Mouse (Mus musculus) ES-E14 (cell line): Measurements from ENCODE around the gene Gpatch8. TPM values are rescaled to one million over a fixed set of nuclear protein-coding genes. Genes with fewer than 3 reads are reported as not detected.

ENCODE experiments used
- DNase-seq: peaks from one replicate; pipeline ENCODE4 v3.0.0-alpha.2; 2013; ENCODE audit warnings: low read depth, low spot score
- H3K27ac ChIP-seq: 2 replicates; pipeline ENCODE4 v1.5.1; 2012; ENCODE audit warnings: low read depth, mild to moderate bottlenecking, low read length, moderate library complexity, mixed read lengths; ENCODE audit not compliant: poor library complexity, insufficient read depth, severe bottlenecking
- H3K36me3 ChIP-seq: 2 replicates; pipeline ENCODE4 v1.6.1; 2012; ENCODE audit warnings: mild to moderate bottlenecking, low read length, moderate library complexity, mixed read lengths; ENCODE audit not compliant: control insufficient read depth, poor library complexity, insufficient read depth, severe bottlenecking
- H3K4me1 ChIP-seq, 2 experiments: fragments of 150-350 bp in 1 of 2; sonication (generic) in 1 of 2; 2 replicates each; pipeline ENCODE4 v1.6.1; 2012; ENCODE audit warnings: low read length in 2 of 2, mild to moderate bottlenecking in 1 of 2, mixed read lengths in 1 of 2; ENCODE audit not compliant: control insufficient read depth in 2 of 2, insufficient read depth in 2 of 2, poor library complexity in 1 of 2
- H3K4me3 ChIP-seq, 2 experiments: fragments of 150-350 bp in 1 of 2; sonication (generic) in 1 of 2; 2 replicates each; pipeline ENCODE4 v1.5.1; 2012; ENCODE audit warnings: low read length in 2 of 2, low read depth in 1 of 2, mild to moderate bottlenecking in 1 of 2, mixed read lengths in 1 of 2; ENCODE audit not compliant: insufficient read depth in 1 of 2, poor library complexity in 1 of 2, severe bottlenecking in 1 of 2
- H3K9ac ChIP-seq: 2 replicates; pipeline ENCODE4 v1.6.1; 2012; ENCODE audit warnings: low read depth, mild to moderate bottlenecking, low read length, mixed read lengths; ENCODE audit not compliant: poor library complexity, insufficient read depth, severe bottlenecking
- H3K9me3 ChIP-seq: fragments of 150-350 bp; sonication (generic); 2 replicates; pipeline ENCODE4 v1.6.1; 2012; ENCODE audit warnings: low read depth, mild to moderate bottlenecking, low read length; ENCODE audit not compliant: control insufficient read depth, insufficient read depth
- CHD2 ChIP-seq: IDR thresholded peaks from 2 replicates; pipeline ENCODE4 v1.6.1; 2014; ENCODE audit warnings: mild to moderate bottlenecking, low read depth, low read length, inconsistent platforms
- HCFC1 ChIP-seq: IDR thresholded peaks from 2 replicates; pipeline ENCODE4 v1.6.1; 2012; ENCODE audit warnings: low read length, inconsistent platforms, borderline replicate concordance; ENCODE audit not compliant: insufficient read depth
- MAFK ChIP-seq: IDR thresholded peaks from 2 replicates; pipeline ENCODE4 v1.6.1; 2014; ENCODE audit warnings: mild to moderate bottlenecking, low read depth, low read length, inconsistent platforms; ENCODE audit not compliant: insufficient read depth
- ZC3H11A ChIP-seq: IDR thresholded peaks from 2 replicates; pipeline ENCODE4 v1.6.1; 2012; ENCODE audit warnings: low read depth, mild to moderate bottlenecking, inconsistent platforms, low read length, borderline replicate concordance
- ZNF384 ChIP-seq: IDR thresholded peaks from 2 replicates; pipeline ENCODE4 v1.6.1; 2012; ENCODE audit warnings: low read depth, low read length, inconsistent platforms
- in situ Hi-C, 2 experiments: fragments of 600-800 bp; cut with MboI; formaldehyde crosslinking; loops; one replicate each; pipeline ENCODE4 v1.15.1; 2025; ENCODE audit warnings: low sequenced_read_pairs in 2 of 2, inconsistent platforms in 1 of 2; ENCODE audit not compliant: unreplicated experiment in 2 of 2
- total RNA-seq: library from RNA; depleted of rRNA; stranded (reverse); fragments of 300-350 nt; gene quantifications from 2 replicates; pipeline ENCODE4 v1.2.3, GENCODE M21; 2012

Gpatch8 gene
- total RNA-seq, 1 experiment, result 22.9 TPM

DNA sequence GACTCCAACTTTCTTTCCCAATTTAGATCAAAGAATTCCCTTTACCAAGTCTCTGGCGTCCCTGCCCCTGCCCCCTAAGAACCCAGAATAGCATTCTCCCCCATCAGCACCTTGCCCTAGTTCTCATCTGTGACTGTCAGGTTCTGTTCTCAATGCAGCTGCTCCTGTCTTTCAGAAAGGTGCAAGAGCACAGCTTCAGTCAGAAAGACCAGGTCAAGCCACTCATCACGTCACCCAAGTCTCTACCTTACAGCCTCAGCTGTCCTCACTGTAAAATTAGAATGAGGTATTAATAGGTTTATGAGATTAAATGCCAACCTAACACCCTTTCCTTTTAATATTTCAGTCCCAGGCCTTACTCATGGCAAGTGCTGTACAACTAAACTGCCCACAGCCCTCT lies 63.0 kb downstream of the Gpatch8 start:
- Histone ChIP-seq H3K4me1 (peaks cover 0 to 7% of the 10 kb centered on the region in 2 experiments; a peak in 1 of 4 replicates), H3K27ac (no peak overlapping the region), H3K36me3 (peaks cover 8% of the 10 kb centered on the region), H3K4me3 (no peak overlapping the region), H3K9me3 (no peaks in the 10 kb centered on the region), H3K9ac (no peak overlapping the region)
- in situ Hi-C loops, result loop anchor here in 1 of 2 experiments (10.0 kb wide), 1 partner anchor 162 kb away; no protein-coding TSS in a partner anchor
- TF ChIP-seq ZNF384 (no peak), HCFC1 (no peak), MAFK (no peak), CHD2 (no peak), ZC3H11A (no peak)
- DNase-seq, result no peak

DNA sequence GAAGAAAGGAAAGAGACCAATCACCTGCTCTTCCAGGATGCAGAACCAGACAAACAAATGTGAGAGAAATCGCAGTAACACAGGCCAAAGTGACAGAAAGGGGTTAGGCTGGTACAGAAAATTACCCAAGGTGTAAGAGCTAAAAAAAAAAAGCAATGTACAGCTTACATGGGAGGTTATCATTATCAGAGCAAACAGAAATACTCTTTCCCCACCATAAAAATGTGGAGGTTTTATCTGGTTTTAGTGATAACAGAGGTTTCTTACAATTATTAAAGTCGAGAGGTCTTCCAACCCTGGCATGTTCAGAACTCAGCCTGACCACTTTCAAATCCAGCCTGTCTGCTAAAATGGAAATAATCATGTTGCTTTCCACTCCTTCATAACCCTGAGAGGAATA lies 68.3 kb downstream of the Gpatch8 start:
- no peak for DNase-seq
- Histone ChIP-seq H3K9ac (no peak overlapping the region), H3K27ac (no peak overlapping the region), H3K4me3 (no peak overlapping the region), H3K9me3 (no peaks in the 10 kb centered on the region), H3K4me1 (peaks cover 0 to 2% of the 10 kb centered on the region in 2 experiments; a peak in 1 of 4 replicates), H3K36me3 (peaks cover 15% of the 10 kb centered on the region)
- TF ChIP-seq HCFC1 (no peak), MAFK (no peak), ZC3H11A (no peak), CHD2 (no peak), ZNF384 (no peak)
- in situ Hi-C loops, result no loop called here

DNA sequence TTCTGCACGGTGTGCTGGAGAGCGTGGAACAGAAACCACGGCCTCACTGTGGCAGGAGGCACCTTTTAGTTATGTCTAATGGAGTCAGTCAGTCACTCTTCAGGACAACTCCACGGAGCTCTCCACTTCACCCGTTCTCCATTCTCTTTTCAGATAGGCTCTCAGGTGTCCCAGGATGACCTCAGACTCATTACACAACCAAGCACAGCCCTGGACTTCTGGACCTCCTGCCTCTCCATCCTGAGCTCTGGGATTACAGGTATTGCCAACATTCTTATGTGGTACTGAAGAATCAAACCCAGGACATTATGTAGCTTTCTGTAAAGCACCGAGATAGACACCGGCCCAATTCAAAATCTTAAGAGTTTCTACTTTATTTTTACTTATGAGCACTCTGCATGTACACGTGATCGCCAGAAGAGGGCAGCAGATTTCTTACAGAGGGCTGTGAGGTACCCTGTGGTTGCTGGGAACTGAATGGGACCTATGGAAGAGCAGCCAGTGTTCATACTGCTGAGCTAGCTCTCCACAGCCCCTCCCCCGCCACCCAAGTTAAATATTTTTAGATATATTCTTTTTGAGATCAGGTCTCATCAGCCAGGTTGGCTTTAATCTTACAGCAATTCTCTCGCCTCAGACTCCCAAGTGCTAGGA lies 69.3 kb downstream of the Gpatch8 start:
- in situ Hi-C loops, result no loop called here
- peak; percentile 54 for DNase-seq
- H3K27ac ChIP-seq, result no peak overlapping the region
- no peaks in the 10 kb centered on the region for H3K4me1 ChIP-seq
- H3K36me3 ChIP-seq, result peaks cover 12% of the 10 kb centered on the region
- H3K9me3 ChIP-seq, result no peaks in the 10 kb centered on the region
- H3K4me3 ChIP-seq, result no peak overlapping the region
- TF ChIP-seq MAFK (peak; percentile 66), ZC3H11A (0 out of 2 replicates have a peak, but pooled peaks have one; percentile 21), ZNF384 (no peak), HCFC1 (no peak), CHD2 (no peak)
- no peak overlapping the region for H3K9ac ChIP-seq

DNA sequence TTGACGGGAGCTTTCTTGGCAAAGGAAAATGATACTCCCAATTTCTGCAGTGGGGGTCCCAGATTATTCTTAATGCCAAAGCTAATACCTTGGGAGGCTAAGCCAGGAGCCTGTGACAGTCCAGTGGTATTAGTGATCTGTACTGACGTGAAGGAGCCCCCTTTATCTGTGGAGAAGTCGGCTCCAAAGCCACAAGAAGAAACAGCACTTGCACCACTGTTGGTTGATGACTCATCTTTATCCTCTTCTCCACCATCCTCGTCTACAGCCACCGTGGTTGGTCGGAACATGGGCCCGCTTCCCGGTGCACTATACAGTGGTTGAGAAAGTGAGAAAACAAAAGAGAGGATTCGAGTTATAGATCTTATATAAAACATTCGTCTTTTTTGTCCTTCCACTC lies 74.4 kb downstream of the Gpatch8 start:
- in situ Hi-C loops, result no loop called here
- Histone ChIP-seq H3K36me3 (peaks cover 45% of the 10 kb centered on the region), H3K9me3 (no peaks in the 10 kb centered on the region), H3K27ac (no peak overlapping the region), H3K9ac (no peak overlapping the region), H3K4me3 (no peak overlapping the region), H3K4me1 (no peaks in the 10 kb centered on the region)
- TF ChIP-seq MAFK (no peak), HCFC1 (no peak), ZNF384 (no peak), ZC3H11A (no peak), CHD2 (no peak)
- no peak for DNase-seq

DNA sequence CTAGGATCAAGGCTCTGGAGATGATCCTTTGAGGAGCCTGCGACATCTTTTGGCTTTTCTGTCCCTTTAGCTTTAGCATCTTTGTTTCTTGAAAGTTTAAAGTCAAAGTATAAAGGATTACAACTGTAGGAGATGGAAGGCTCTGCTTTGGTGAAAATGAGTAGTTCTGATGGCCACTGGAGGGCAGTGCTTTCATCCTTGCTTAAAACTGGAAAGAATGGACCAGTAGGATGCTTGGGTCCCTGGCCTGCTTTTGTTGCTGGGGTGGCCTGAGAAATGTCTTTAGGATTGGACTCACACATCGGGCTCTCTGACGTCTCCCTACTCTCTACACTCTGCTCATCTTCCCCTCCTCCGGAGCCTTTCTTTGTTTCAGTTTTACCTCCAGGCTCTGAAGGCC lies 75.3 kb downstream of the Gpatch8 start:
- H3K4me1 ChIP-seq, result no peaks in the 10 kb centered on the region
- no peak overlapping the region for H3K4me3 ChIP-seq
- no peaks in the 10 kb centered on the region for H3K9me3 ChIP-seq
- no peak overlapping the region for H3K27ac ChIP-seq
- no peak for DNase-seq
- no peak overlapping the region for H3K9ac ChIP-seq
- in situ Hi-C loops, result no loop called here
- TF ChIP-seq MAFK (no peak), HCFC1 (no peak), ZNF384 (no peak), ZC3H11A (no peak), CHD2 (no peak)
- peaks cover 40% of the 10 kb centered on the region for H3K36me3 ChIP-seq
